Mouse (Mus musculus) megakaryocyte, embryonic 14.5 days (primary cell): ENCODE measurements at regions not wholly inside any gene's neighbourhood (a gene's known extent, or its start where the extent isn't known, plus 50 kb on each side); places are given as distances from the start of the nearest gene placed in this dataset.

Source experiments
- FLI1 ChIP-seq: IDR thresholded peaks from 2 replicates; pipeline ENCODE4 v1.6.1; 2012; ENCODE audit warnings: low read length, inconsistent platforms, mixed read lengths
- GATA1 ChIP-seq: IDR thresholded peaks from 3 replicates; pipeline ENCODE4 v1.6.1; 2012; ENCODE audit warnings: mixed read lengths, low read length, inconsistent platforms, borderline replicate concordance

DNA sequence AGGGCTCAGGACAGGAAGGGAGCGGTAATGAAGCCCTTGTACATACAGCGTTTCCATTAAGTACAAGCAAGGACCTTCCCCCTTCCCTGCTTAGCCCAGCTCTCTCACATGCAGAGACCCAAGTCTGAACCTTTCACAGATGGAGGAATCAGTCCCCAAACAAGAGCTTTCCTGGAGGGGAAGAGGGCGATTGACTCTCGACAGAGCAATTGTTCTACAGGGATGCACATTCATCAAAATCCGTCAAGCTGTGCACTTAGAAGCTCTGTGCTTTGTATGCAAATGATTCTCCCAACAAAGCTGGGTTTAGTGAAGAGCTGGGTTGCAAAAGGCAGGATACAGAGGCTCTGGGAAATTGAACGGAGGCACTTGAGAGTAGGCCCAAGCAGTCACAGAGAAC lies 141.1 kb upstream of the Haao start:
- TF ChIP-seq GATA1, result no peak
- TF ChIP-seq FLI1, result no peak
